Mouse (Mus musculus) fat pad, adult 2 months (tissue): ENCODE results near the gene Dld.

ENCODE experiments used
- DNase-seq: peaks from one replicate; pipeline ENCODE4 v3.0.0-alpha.2; 2011; ENCODE audit warnings: low read depth, low spot score; ENCODE audit errors: extremely low read depth

Dld gene

DNA sequence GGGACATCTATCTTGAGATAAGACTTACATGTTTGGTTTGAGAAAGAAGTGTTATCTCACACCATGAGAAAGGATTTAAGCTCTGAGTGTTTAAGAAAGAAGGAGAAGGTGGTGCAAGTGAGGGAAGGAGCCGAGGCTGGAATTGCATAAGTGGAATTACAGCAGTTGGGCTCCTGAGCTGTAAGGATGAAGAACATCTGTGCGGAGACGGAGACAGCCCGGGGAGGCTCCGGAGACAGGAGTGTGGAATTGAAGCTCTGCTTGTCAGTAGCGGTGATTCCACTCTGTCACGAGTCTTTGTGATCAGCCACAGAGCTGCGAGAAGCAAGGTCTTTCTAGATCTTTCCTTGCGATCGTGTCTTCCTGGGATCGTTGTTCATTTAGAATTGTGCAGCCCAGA lies 56.3 kb downstream of the Dld start:
- no peak for DNase-seq

- DNase-seq, result no peak
Measured at GRCm38 (mm10) chr12:31294526-31294925, 56.7 kb downstream of the Dld start.

- DNase-seq, result no peak
Measured at GRCm38 (mm10) chr12:31293361-31294142, 57.7 kb downstream of the Dld start.

GRCm38 (mm10) chr12:31290951-31291350 lies 60.3 kb downstream of the Dld start:
- no peak for DNase-seq

GRCm38 (mm10) chr12:31289046-31289445 lies 62.2 kb downstream of the Dld start:
- no peak for DNase-seq

DNA sequence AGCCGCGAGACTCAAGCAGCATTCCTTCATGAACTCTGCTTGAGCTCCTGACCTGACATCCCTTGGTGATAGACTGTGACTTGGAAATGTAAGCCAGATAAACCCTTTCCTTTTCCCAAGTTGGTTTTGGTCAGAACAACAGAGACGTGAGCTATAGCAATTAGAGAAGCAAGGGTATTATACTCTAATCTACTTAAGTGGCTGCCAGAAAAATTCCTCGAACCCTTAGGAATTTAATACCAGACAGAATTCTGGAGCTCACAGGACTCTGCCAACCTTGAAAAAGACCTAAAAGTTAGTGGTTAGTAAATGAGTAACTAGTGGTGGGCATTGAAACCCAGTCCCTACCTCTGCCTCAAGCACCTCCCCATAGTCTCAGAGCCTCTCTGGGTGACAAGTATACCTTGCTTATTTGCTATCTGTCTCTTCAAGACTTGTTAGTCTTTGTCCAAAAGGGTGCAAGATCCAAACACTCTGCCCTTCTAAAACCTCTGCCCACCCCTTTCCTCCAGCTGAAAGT lies 67.6 kb downstream of the Dld start:
- no peak for DNase-seq

DNA sequence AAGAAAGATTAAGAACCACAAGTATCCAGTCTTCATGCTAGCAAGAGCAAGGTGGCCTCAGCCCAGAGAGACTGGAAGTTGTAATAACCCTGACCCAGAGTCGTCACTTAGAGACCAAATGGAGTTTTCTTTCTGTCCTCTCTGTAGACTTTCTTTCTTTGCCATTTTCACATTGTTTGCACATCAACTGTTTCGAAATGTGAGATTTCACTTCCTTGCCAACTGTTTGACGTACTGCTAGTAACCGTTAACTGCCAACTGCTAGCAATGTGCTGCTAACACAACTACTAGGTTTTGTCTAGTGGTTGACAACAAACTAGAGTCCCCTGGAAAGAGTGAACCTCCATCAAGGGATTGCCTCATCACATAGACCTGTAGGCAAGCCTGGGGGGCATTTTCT lies 68.1 kb downstream of the Dld start:
- DNase-seq, result no peak

DNA sequence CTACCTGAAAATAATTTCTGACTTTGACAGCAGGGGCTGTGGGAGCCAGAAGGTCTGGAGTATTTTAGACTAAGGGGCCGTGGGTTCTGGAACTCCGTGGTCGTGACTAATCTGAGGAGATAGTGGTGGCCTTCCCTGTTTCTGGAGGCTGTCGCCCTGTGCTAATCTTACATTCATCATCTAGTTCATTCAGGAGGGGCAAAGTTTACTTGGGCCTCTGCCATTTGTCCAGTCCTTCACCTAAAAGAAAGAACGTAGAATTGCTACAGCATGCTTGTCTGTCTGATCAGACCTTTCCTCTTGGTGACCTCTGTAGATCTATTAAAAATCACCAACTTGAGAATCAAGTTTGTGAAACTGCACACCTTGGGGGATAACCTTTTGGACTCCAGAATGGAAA lies 69.0 kb downstream of the Dld start:
- DNase-seq, result no peak
